ENCODE assay signal across 7 mouse cellular contexts in genomic region chr14:56885986-56886593, GRCm38 (mm10). TPM values are rescaled to one million over a fixed set of nuclear protein-coding genes. Genes with fewer than 3 reads are reported as not detected.
A peak's percentile ranks its signal among the peaks of the same experiment; 100 is the strongest.
DNase-seq lines count a peak whose midpoint lies in the region; ATAC-seq and TF ChIP-seq lines count a peak whose summit lies in the region.
"Not testable (repeated sequence)": the region's sequence is repeated elsewhere in the genome, so short reads cannot be mapped to it uniquely, and the experiment has no call there.

No protein-coding gene starts in this region.

- peak; percentile 88 to 93 for DNase-seq in adrenal gland, postnatal 36 days
- peak; percentile 87 to 94 for DNase-seq in heart, adult 18-20 months
- peak; percentile 90 for DNase-seq in kidney, adult 2 months
- DNase-seq in spleen, adult 18-20 months: peak; percentile 75 to 82

- TF ChIP-seq CTCF in kidney, adult 2 months (conservative IDR thresholded peaks at IDR 0.05; ENCODE audit: insufficient read depth, insufficient read length, low read depth, low read length): not testable (repeated sequence)

- peaks cover 13% of the 10 kb centered on the region for H3K4me1 ChIP-seq in embryonic facial prominence, embryonic 12.5 days
- peaks cover 10% of the 10 kb centered on the region for H3K4me1 ChIP-seq in kidney, adult 2 months (ENCODE audit: control insufficient read depth, insufficient read depth, low read length)
- H3K4me1 ChIP-seq in limb, embryonic 12.5 days (replicated peaks): peaks cover 18% of the 10 kb centered on the region
- H3K4me1 ChIP-seq in midbrain, embryonic 15.5 days: peaks cover 26% of the 10 kb centered on the region

- not testable (repeated sequence) for H3K9me3 ChIP-seq in embryonic facial prominence, embryonic 12.5 days; limb, embryonic 12.5 days; midbrain, embryonic 15.5 days

- peak overlapping the region; percentile 68 for H3K9ac ChIP-seq in embryonic facial prominence, embryonic 12.5 days
- H3K9ac ChIP-seq in limb, embryonic 12.5 days (replicated peaks): peak overlapping the region; percentile 67
- peak overlapping the region; percentile 68 for H3K9ac ChIP-seq in midbrain, embryonic 15.5 days

- TF ChIP-seq POLR2A in kidney, adult 2 months (IDR thresholded peaks at IDR 0.05; ENCODE audit: low read depth, low read length): peak; percentile 20

- not testable (repeated sequence) for H3K27me3 ChIP-seq in embryonic facial prominence, embryonic 12.5 days; kidney, adult 2 months (replicated peaks; ENCODE audit: control insufficient read depth, insufficient read depth, low read length); limb, embryonic 12.5 days; midbrain, embryonic 15.5 days (replicated peaks)

- H3K4me2 ChIP-seq in embryonic facial prominence, embryonic 12.5 days (replicated peaks): peak overlapping the region; percentile 66
- peak overlapping the region; percentile 71 for H3K4me2 ChIP-seq in limb, embryonic 12.5 days
- H3K4me2 ChIP-seq in midbrain, embryonic 15.5 days: peak overlapping the region; percentile 60

- peak overlapping the region; percentile 91 for H3K27ac ChIP-seq in embryonic facial prominence, embryonic 12.5 days
- peak overlapping the region; percentile 94 for H3K27ac ChIP-seq in kidney, adult 2 months (ENCODE audit: insufficient read depth, low read depth, low read length)
- H3K27ac ChIP-seq in limb, embryonic 12.5 days: peak overlapping the region; percentile 89
- peak overlapping the region; percentile 95 for H3K27ac ChIP-seq in midbrain, embryonic 15.5 days

- under 1% methylated on average over 25 of the region's 69 CpGs for WGBS in embryonic facial prominence, embryonic 12.5 days
- 2% methylated on average over 39 of the region's 69 CpGs for WGBS in kidney, adult 2 months
- 0% methylated on average over 37 of the region's 69 CpGs for WGBS in limb, embryonic 12.5 days
- 0% methylated on average over 35 of the region's 69 CpGs for WGBS in midbrain, embryonic 15.5 days

- peak overlapping the region; percentile 54 for H3K4me3 ChIP-seq in embryonic facial prominence, embryonic 12.5 days
- peak overlapping the region; percentile 66 for H3K4me3 ChIP-seq in kidney, adult 2 months (ENCODE audit: insufficient read depth, low read depth, low read length)
- H3K4me3 ChIP-seq in limb, embryonic 12.5 days (replicated peaks): peak overlapping the region; percentile 50
- H3K4me3 ChIP-seq in midbrain, embryonic 15.5 days: peak overlapping the region; percentile 65

- peaks cover 14% of the 10 kb centered on the region for H3K36me3 ChIP-seq in embryonic facial prominence, embryonic 12.5 days
- not testable (repeated sequence) for H3K36me3 ChIP-seq in kidney, adult 2 months (ENCODE audit: control insufficient read depth, insufficient read depth, low read length); midbrain, embryonic 15.5 days (replicated peaks)
- peaks cover 24% of the 10 kb centered on the region for H3K36me3 ChIP-seq in limb, embryonic 12.5 days

- peak; percentile 97 for ATAC-seq in embryonic facial prominence, embryonic 12.5 days (ENCODE audit: insufficient number of reproducible peaks, insufficient read depth, low FRiP score, low TSS enrichment)
- peak; percentile 97 for ATAC-seq in limb, embryonic 12.5 days (ENCODE audit: insufficient number of reproducible peaks, insufficient read depth, low FRiP score, low TSS enrichment, low read depth)
- peak; percentile 97 for ATAC-seq in midbrain, embryonic 15.5 days (replicated peaks)

RNA-seq across cellular contexts. Expression of gene Zmym2, which starts 0.4 kb away (rescaled TPM):
- total RNA-seq in adrenal gland, postnatal 36 days (2021): 10 to 100 TPM; 54.9 to 55.5 TPM
- 68.5 and 69.8 TPM in 2 replicates for polyA plus RNA-seq in embryonic facial prominence, embryonic 12.5 days (2016; fragmentation: Nextera tagmentation; extraction: Ambion mirVana)
- 10 to 100 TPM; 26.1 to 29.4 TPM for total RNA-seq in heart, adult 18-20 months (2021)
- 7.6 and 9.5 TPM in 2 replicates for polyA plus RNA-seq in kidney, adult 2 months (2012; rRNA removed)
- polyA plus RNA-seq in limb, embryonic 12.5 days (2016; fragmentation: Nextera tagmentation; extraction: Ambion mirVana): 70.3 and 75.9 TPM in 2 replicates
- 61.4 and 65.0 TPM in 2 replicates for polyA plus RNA-seq in midbrain, embryonic 15.5 days (2015; fragmentation: Nextera tagmentation; extraction: Ambion mirVana)

Comparison
In these comparisons a context has a peak if more than half of its experiments do, and no peak if none do; other contexts are left out.
1. Peak in every context shown above with its lines: DNase-seq, ATAC-seq, H3K4me3 ChIP-seq and H3K27ac ChIP-seq.